Mouse (Mus musculus) urinary bladder, postnatal 36 days (tissue): Measurements from ENCODE around the gene Capn13.
"Not testable (repeated sequence)": the region's sequence is repeated elsewhere in the genome, so short reads cannot be mapped to it uniquely, and the experiment has no call there.

ENCODE experiments used
- DNase-seq, 2 experiments: peaks; one replicate each; pipeline ENCODE4 v3.0.0; 2022; ENCODE audit warnings: low spot score in 2 of 2, mixed read lengths in 1 of 2

Capn13 gene

GRCm38 (mm10) chr17:73343632-73344390, 56.9 kb downstream of the Capn13 start:
- peak; percentile 24 to 54 for DNase-seq

DNA sequence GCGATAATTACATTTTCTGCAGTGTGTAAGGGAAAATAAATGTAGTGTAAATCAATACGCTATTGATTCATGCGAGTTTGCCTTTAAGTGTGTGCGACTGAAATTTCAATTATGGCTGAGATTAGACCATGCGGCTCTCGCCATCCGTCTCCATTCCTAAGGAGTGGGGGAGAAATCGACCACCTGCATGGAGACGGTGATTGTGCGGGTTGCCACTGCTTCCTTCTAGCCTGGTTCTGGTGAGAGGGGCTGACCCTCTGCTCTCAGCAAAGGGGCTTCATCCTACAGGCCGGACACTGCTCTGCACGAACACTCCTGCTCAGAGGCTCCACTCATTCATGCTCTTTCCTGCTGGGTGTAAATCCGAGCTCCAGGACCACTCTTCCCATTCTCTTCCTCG, 58.0 kb downstream of the Capn13 start:
- no peak for DNase-seq

- no peak for DNase-seq
Measured at GRCm38 (mm10) chr17:73329071-73329470, 71.6 kb downstream of the Capn13 start.

DNA sequence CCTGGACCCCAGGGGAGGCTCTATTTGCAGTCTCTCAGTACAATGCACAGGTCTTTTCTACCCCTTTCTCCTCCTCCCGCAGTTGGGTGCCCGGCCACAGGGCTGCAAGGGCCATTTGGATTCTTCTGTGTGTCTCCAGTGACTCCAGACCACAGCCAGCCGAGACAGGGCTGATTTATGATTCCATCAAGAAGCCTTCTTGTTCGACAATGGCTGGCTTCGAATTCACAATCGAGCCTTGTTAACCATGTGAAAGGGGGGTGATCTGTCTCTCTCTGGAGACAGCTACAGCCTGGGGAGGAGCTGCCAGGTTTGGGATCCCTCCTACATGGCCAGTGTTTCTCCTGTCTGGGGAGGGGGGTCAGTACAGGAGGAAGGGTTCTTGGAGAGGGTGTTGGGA, 75.4 kb downstream of the Capn13 start:
- DNase-seq = no peak

- DNase-seq = no peak
Measured at GRCm38 (mm10) chr17:73324732-73325131, 75.9 kb downstream of the Capn13 start.

DNA sequence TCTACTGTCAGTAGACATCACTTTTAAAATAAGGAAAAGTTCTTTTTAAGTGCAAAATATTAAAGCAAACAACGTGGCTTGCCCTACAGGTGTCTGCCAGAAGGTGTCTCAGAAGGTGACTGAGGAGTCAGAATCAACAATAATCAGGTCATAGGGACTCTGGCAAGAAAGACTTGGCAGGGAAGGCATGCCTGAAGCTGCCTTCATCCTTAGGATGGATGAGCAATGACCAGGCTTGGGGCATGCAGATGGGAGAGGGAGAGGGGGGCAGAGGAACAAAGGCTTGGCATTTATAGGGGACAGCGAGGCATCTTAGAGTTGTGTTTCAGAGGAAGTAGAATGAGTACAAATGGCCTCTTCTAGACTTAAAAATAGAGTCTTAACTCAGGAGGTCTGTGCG, 76.7 kb downstream of the Capn13 start:
- DNase-seq = no peak

- DNase-seq = no peak
Measured at GRCm38 (mm10) chr17:73314786-73315185, 85.9 kb downstream of the Capn13 start.

GRCm38 (mm10) chr17:73311491-73311890, 89.2 kb downstream of the Capn13 start:
- no peak for DNase-seq

- no peak for DNase-seq
Measured at GRCm38 (mm10) chr17:73308691-73309090, 92.0 kb downstream of the Capn13 start.

GRCm38 (mm10) chr17:73306626-73307025, 94.0 kb downstream of the Capn13 start:
- no peak for DNase-seq

GRCm38 (mm10) chr17:73305622-73306021, 95.0 kb downstream of the Capn13 start:
- DNase-seq = peak in 1 of 2 experiments; percentile 24

DNA sequence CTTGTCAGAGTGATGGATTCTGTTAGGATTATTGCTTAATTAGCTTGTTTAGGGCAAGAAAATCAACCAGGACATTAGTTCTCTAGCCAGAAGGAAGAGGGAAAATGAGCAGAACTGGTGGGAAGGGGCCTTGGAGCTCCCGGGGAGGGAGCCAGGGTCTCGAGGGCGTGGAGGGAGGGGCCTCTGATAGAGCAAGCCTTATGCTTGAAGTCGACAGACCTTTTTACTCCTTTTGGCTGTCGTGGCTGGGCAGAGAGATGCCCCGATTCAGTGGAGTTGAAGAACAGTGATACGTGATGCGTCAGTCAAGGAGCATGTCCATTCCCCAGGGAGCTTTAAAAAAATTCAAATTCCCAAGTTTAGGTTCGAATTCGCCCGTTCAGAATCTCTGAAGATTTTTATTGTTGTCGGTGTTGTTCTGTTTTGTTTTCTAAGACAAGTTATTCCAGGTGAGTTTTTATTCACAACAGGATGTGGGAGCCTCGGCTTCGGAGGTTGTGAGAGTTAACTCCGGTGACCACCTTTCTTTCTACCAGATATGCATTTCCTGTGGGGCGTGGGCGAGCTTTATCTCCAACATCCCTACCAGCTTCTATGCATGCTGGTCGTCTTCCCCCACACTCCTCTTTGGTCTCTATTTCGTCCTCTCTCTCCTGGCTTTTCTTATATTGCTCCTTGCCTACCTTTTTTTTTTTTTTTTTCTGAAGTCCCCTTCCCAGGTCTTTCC, 96.4 kb downstream of the Capn13 start:
- no peak for DNase-seq

GRCm38 (mm10) chr17:73303676-73304075, 97.0 kb downstream of the Capn13 start:
- DNase-seq = no peak

- DNase-seq = peak; percentile 44 to 47
Measured at GRCm38 (mm10) chr17:73303217-73303616, 97.4 kb downstream of the Capn13 start.

- peak; percentile 73 to 75 for DNase-seq
Measured at GRCm38 (mm10) chr17:73302104-73302503, 98.6 kb downstream of the Capn13 start.

DNA sequence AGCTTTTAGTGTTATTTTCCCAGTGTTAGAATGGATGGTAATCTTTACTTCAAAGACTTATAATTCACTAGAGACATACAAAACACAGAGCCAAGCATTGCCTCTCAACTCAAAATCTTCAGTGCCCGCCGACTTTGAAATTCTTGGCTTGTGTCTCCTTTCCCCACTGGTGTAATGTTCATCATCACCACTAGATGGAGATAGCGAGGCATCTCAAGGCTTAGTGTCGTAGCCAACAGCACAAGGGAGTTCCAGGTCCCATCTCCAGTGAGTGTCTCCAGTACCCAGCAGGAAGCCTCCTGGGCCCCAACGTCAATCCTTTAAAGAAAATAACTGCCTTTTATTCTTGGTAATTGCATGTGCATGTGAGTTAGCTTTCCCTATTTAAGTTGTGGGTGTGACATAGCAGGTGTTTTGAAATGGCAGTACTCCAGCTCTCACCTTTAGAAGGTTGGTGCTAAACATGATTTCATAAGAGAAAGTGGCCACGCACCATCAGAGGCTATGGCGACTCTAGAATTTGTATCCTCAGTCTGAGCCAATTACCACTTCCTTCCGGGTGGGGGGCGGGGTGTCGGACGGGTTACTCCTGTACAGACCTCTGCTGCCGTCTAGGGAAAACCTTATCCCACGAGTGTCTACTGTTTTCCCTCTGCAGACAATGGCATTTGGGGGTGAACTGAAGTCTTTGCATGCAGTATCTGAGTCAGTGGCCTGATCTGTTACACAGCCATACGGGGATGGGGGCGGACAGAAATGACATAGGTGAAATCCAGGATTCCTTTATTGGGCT, 99.2 kb downstream of the Capn13 start:
- peak; percentile 44 to 54 for DNase-seq

GRCm38 (mm10) chr17:73300147-73300880, 100.4 kb downstream of the Capn13 start:
- no peak for DNase-seq

DNA sequence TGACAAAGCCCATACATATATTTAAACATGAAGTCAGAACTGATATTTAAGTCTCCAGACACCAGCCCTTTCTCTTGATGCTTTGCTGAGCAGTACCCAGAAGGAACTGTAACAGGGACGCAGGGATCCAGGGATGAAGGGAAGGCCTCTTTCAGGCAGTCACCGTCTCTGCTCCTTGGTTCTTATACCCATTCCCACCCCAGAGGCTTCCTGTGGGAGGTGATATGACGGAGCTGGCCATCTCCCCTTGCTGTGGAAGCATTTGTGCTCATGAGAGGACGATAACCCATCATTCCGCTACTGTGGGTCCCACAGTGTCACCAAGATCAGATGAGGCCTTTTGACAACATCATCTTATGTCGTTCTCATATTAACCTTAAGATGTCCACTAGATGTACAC, 101.7 kb downstream of the Capn13 start:
- DNase-seq = no peak

- peak; percentile 42 to 47 for DNase-seq
Measured at GRCm38 (mm10) chr17:73296855-73297254, 103.8 kb downstream of the Capn13 start.

- DNase-seq = no peak
Measured at GRCm38 (mm10) chr17:73293237-73293636, 107.4 kb downstream of the Capn13 start.

GRCm38 (mm10) chr17:73284301-73284700, 116.4 kb downstream of the Capn13 start:
- DNase-seq = no peak

- not testable (repeated sequence) for DNase-seq
Measured at GRCm38 (mm10) chr17:73282702-73283101, 118.0 kb downstream of the Capn13 start.
